Mouse (Mus musculus) testis, adult 2 months (tissue): ENCODE data around the gene Bhlha15.

ENCODE experiments used
- CTCF ChIP-seq: fragments of 200-500 bp; IDR thresholded peaks from 2 replicates; pipeline ENCODE4 v1.5.1; 2012; ENCODE audit warnings: low read depth, mild to moderate bottlenecking, inconsistent platforms, low read length, moderate library complexity; ENCODE audit not compliant: control insufficient read depth, insufficient read depth, insufficient replicate concordance
- POLR2A ChIP-seq: fragments of 200-500 bp; IDR thresholded peaks from 2 replicates; pipeline ENCODE4 v1.6.1; 2012; ENCODE audit warnings: low read depth, mild to moderate bottlenecking, inconsistent platforms, low read length, moderate library complexity; ENCODE audit not compliant: control insufficient read depth

DNA sequence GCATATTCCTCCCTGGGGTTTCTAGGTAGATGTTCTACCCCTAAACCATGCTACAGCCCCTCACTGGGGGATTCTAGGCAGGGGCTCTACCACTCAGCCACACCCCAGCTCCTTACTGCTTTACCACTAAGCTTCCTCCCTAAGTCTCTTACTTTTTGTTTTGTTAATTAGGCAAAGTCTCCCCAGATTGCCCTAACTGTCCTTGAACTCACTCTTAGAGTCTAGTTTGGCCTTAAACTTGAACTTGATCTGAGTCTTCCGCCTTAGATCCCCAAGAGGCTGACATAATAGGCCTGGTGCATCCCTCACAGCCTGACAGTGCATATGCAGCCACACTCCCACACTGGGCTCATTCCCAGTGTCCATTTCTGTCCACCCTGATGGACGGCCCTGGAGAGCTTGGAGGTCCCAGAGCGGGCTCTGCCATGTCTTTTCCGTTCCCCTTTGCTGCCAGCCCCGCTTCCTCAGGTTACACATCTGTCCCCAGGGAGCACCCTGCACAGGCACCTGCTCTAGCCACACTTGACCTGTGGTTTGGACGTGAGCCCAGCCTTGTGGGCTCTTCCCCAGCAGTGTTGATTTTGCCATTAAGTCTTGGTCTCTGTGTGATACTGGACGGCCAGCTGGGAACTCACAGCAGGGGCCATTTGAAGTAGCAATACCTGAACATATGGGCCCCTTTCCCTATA lies 6.3 kb upstream of the Bhlha15 start:
- TF ChIP-seq CTCF (no peak), POLR2A (no peak)
